Mouse (Mus musculus): Measurements from ENCODE around the gene Atp7b. TPM values are rescaled to one million over a fixed set of nuclear protein-coding genes. Genes with fewer than 3 reads are reported as not detected.
A peak's percentile ranks its signal among the peaks of the same experiment; 100 is the strongest.

Atp7b gene
- polyA plus RNA-seq, 1 experiment from 2014 or later = 3.0 TPM

GRCm38 (mm10) chr8:22060446-22060889 is 363 bp upstream of the Atp7b start, which contains the start of gene Alg11:
Gene Alg11, plus strand, starts transcription at chr8:22060721.
- peaks cover 23% of the 10 kb centered on the region for H3K36me3 ChIP-seq (ENCODE audit: control insufficient read depth, insufficient read depth)
- H3K4me1 ChIP-seq (replicated peaks; ENCODE audit: control insufficient read depth, insufficient read depth, low read length) = peaks cover 3% of the 10 kb centered on the region; the same call in 1 of the 2 replicates
- under 1% methylated on average over 34 of the region's 36 CpGs for WGBS
- H3K9me3 ChIP-seq (ENCODE audit: control insufficient read depth) = no peaks in the 10 kb centered on the region
- peak within 1 kb of the TSS; percentile 81 for H3K4me3 ChIP-seq (ENCODE audit: low read depth, low read length)
- no peaks in the 10 kb centered on the region for H3K27me3 ChIP-seq (replicated peaks; ENCODE audit: control insufficient read depth, insufficient read depth, low read length)
- peak within 1 kb of the TSS; percentile 65 for H3K27ac ChIP-seq (ENCODE audit: low read depth, low read length)
- peak within 1 kb of the TSS; percentile 62 for H3K9ac ChIP-seq (ENCODE audit: low read depth, low read length)
- peak; percentile 28; the same call in 1 of the 2 replicates for TF ChIP-seq CTCF (IDR thresholded peaks at IDR 0.05; ENCODE audit: low read depth)
- ATAC-seq = peak; percentile 100
- peak within 1 kb of the TSS; percentile 97 for H3K4me2 ChIP-seq (replicated peaks; ENCODE audit: low read depth)

GRCm38 (mm10) chr8:22059153-22059738 is 859 bp downstream of the Atp7b start:
- H3K9ac ChIP-seq (ENCODE audit: low read depth, low read length) = peak overlapping the region; percentile 61; the same call in 1 of the 2 replicates
- 58% methylated on average over 11 of the region's 11 CpGs for WGBS
- H3K4me3 ChIP-seq (ENCODE audit: low read depth, low read length) = peak overlapping the region; percentile 81
- peaks cover 12% of the 10 kb centered on the region for H3K36me3 ChIP-seq (ENCODE audit: control insufficient read depth, insufficient read depth)
- TF ChIP-seq CTCF (IDR thresholded peaks at IDR 0.05; ENCODE audit: low read depth) = no peak
- H3K27ac ChIP-seq (ENCODE audit: low read depth, low read length) = no peak overlapping the region; the same call in 1 of the 2 replicates
- no peaks in the 10 kb centered on the region for H3K27me3 ChIP-seq (replicated peaks; ENCODE audit: control insufficient read depth, insufficient read depth, low read length)
- H3K4me1 ChIP-seq (replicated peaks; ENCODE audit: control insufficient read depth, insufficient read depth, low read length) = peaks cover 3% of the 10 kb centered on the region; the same call in 1 of the 2 replicates
- no peaks in the 10 kb centered on the region for H3K9me3 ChIP-seq (ENCODE audit: control insufficient read depth)
- peak overlapping the region; percentile 97 for H3K4me2 ChIP-seq (replicated peaks; ENCODE audit: low read depth)
- ATAC-seq = no peak

- H3K27ac ChIP-seq (ENCODE audit: low read depth, low read length) = no peak overlapping the region
- ATAC-seq = no peak
- no peak for TF ChIP-seq CTCF (IDR thresholded peaks at IDR 0.05; ENCODE audit: low read depth)
- no peak overlapping the region for H3K4me3 ChIP-seq (ENCODE audit: low read depth, low read length)
- no peaks in the 10 kb centered on the region for H3K27me3 ChIP-seq (replicated peaks; ENCODE audit: control insufficient read depth, insufficient read depth, low read length)
- WGBS = 49% methylated on average over 9 of the region's 9 CpGs
- H3K4me2 ChIP-seq (replicated peaks; ENCODE audit: low read depth) = no peak overlapping the region
- H3K9me3 ChIP-seq (ENCODE audit: control insufficient read depth) = no peaks in the 10 kb centered on the region
- H3K4me1 ChIP-seq (replicated peaks; ENCODE audit: control insufficient read depth, insufficient read depth, low read length) = peaks cover 3% of the 10 kb centered on the region; the same call in 1 of the 2 replicates
- H3K36me3 ChIP-seq (ENCODE audit: control insufficient read depth, insufficient read depth) = peaks cover 4% of the 10 kb centered on the region; the same call in 1 of the 2 replicates
- H3K9ac ChIP-seq (ENCODE audit: low read depth, low read length) = no peak overlapping the region
Observed at GRCm38 (mm10) chr8:22058368-22058767, 1.7 kb downstream of the Atp7b start.

- peaks cover 3% of the 10 kb centered on the region; the same call in 1 of the 2 replicates for H3K4me1 ChIP-seq (replicated peaks; ENCODE audit: control insufficient read depth, insufficient read depth, low read length)
- ATAC-seq = no peak
- no peak overlapping the region for H3K9ac ChIP-seq (ENCODE audit: low read depth, low read length)
- no peak overlapping the region for H3K4me2 ChIP-seq (replicated peaks; ENCODE audit: low read depth)
- H3K27ac ChIP-seq (ENCODE audit: low read depth, low read length) = no peak overlapping the region
- no peaks in the 10 kb centered on the region for H3K9me3 ChIP-seq (ENCODE audit: control insufficient read depth)
- TF ChIP-seq CTCF (IDR thresholded peaks at IDR 0.05; ENCODE audit: low read depth) = no peak
- no peaks in the 10 kb centered on the region for H3K27me3 ChIP-seq (replicated peaks; ENCODE audit: control insufficient read depth, insufficient read depth, low read length)
- H3K4me3 ChIP-seq (ENCODE audit: low read depth, low read length) = no peak overlapping the region
- H3K36me3 ChIP-seq (ENCODE audit: control insufficient read depth, insufficient read depth) = no peaks in the 10 kb centered on the region
- WGBS = 27% methylated on average over 3 of the region's 3 CpGs
Observed at GRCm38 (mm10) chr8:22056850-22057249, 3.3 kb downstream of the Atp7b start.

GRCm38 (mm10) chr8:22055492-22055877 is 4.6 kb downstream of the Atp7b start:
- no peak overlapping the region for H3K27ac ChIP-seq (ENCODE audit: low read depth, low read length)
- H3K27me3 ChIP-seq (replicated peaks; ENCODE audit: control insufficient read depth, insufficient read depth, low read length) = no peaks in the 10 kb centered on the region
- 74% methylated on average over 2 of the region's 2 CpGs for WGBS
- TF ChIP-seq CTCF (IDR thresholded peaks at IDR 0.05; ENCODE audit: low read depth) = no peak
- no peak overlapping the region for H3K4me2 ChIP-seq (replicated peaks; ENCODE audit: low read depth)
- no peaks in the 10 kb centered on the region for H3K4me1 ChIP-seq (replicated peaks; ENCODE audit: control insufficient read depth, insufficient read depth, low read length)
- no peak overlapping the region for H3K9ac ChIP-seq (ENCODE audit: low read depth, low read length)
- H3K36me3 ChIP-seq (ENCODE audit: control insufficient read depth, insufficient read depth) = no peaks in the 10 kb centered on the region
- H3K9me3 ChIP-seq (ENCODE audit: control insufficient read depth) = no peaks in the 10 kb centered on the region
- H3K4me3 ChIP-seq (ENCODE audit: low read depth, low read length) = no peak overlapping the region
- ATAC-seq = no peak

- TF ChIP-seq CTCF (IDR thresholded peaks at IDR 0.05; ENCODE audit: low read depth) = no peak
- ATAC-seq = peak; percentile 34
- H3K27ac ChIP-seq (ENCODE audit: low read depth, low read length) = no peak overlapping the region
- H3K9ac ChIP-seq (ENCODE audit: low read depth, low read length) = no peak overlapping the region
- H3K4me2 ChIP-seq (replicated peaks; ENCODE audit: low read depth) = peak overlapping the region; percentile 10
- H3K9me3 ChIP-seq (ENCODE audit: control insufficient read depth) = no peaks in the 10 kb centered on the region
- 50% methylated on average over 12 of the region's 12 CpGs for whole genome bisulfite sequencing
- H3K4me3 ChIP-seq (ENCODE audit: low read depth, low read length) = no peak overlapping the region
- no peaks in the 10 kb centered on the region for H3K4me1 ChIP-seq (replicated peaks; ENCODE audit: control insufficient read depth, insufficient read depth, low read length)
- no peaks in the 10 kb centered on the region for H3K27me3 ChIP-seq (replicated peaks; ENCODE audit: control insufficient read depth, insufficient read depth, low read length)
- H3K36me3 ChIP-seq (ENCODE audit: control insufficient read depth, insufficient read depth) = no peaks in the 10 kb centered on the region
Observed at GRCm38 (mm10) chr8:22054674-22055491, 5.2 kb downstream of the Atp7b start.
